In genomic region chr1:135206586-135207339, GRCm38 (mm10) we compare ENCODE assay signal across 36 mouse cellular contexts. TPM values are rescaled to one million over a fixed set of nuclear protein-coding genes. Genes with fewer than 3 reads are reported as not detected.
"Had no signal": no experiment of that assay in that cellular context is flagged by ENCODE, and none has a peak within 500 bp of the region (broad histone marks: within the 10 kb centered on the region; RNA-seq: fewer than 3 reads in every experiment).

No protein-coding gene starts in this region.

- H3K4me2 ChIP-seq: heart, embryonic 12.5 days; hindbrain, embryonic 13.5 days; hindbrain, embryonic 15.5 days; kidney, embryonic 15.5 days; limb, embryonic 12.5 days; liver, embryonic 11.5 days; liver, embryonic 13.5 days; liver, embryonic 15.5 days had no signal

- H3K9ac ChIP-seq: heart, embryonic 12.5 days; hindbrain, embryonic 13.5 days; hindbrain, embryonic 15.5 days; kidney, embryonic 15.5 days; limb, embryonic 12.5 days; liver, embryonic 13.5 days; liver, embryonic 15.5 days; liver, postnatal 0 days had no signal

- H3K36me3 ChIP-seq: heart, embryonic 10.5 days; heart, embryonic 12.5 days; hindbrain, embryonic 10.5 days; hindbrain, embryonic 13.5 days; hindbrain, embryonic 15.5 days; kidney, embryonic 15.5 days; limb, embryonic 10.5 days; limb, embryonic 12.5 days; liver, embryonic 13.5 days; liver, embryonic 15.5 days had no signal

- H3K4me3 ChIP-seq: gastrocnemius, adult 2 months; heart, embryonic 10.5 days; heart, embryonic 12.5 days; hindbrain, embryonic 10.5 days; hindbrain, embryonic 13.5 days; hindbrain, embryonic 15.5 days; kidney, embryonic 15.5 days; left cerebral cortex, adult 2 months; limb, embryonic 10.5 days; limb, embryonic 12.5 days; liver, embryonic 13.5 days; liver, embryonic 15.5 days had no signal

- H3K27me3 ChIP-seq: hindbrain, embryonic 13.5 days; hindbrain, embryonic 15.5 days; kidney, embryonic 15.5 days; limb, embryonic 12.5 days; liver, embryonic 13.5 days; liver, embryonic 15.5 days had no signal

- DNase-seq: gastrocnemius, adult 2 months; gastrocnemius, postnatal 10 days; gastrocnemius, postnatal 25 days; heart, adult 18-20 months; heart, postnatal 10 days; heart, postnatal 4 days; kidney, adult 11 months; kidney, adult 2 months; kidney, adult 9 months; kidney, postnatal 14 days; kidney, postnatal 36 days; liver; liver, embryonic 13.5 days; liver, postnatal 0 days had no signal

- H3K9me3 ChIP-seq: heart, embryonic 10.5 days; heart, embryonic 12.5 days; hindbrain, embryonic 10.5 days; hindbrain, embryonic 13.5 days; hindbrain, embryonic 15.5 days; kidney, embryonic 15.5 days; limb, embryonic 10.5 days; limb, embryonic 12.5 days; liver, embryonic 13.5 days; liver, embryonic 15.5 days had no signal

- ATAC-seq: hindbrain, postnatal 0 days; liver, postnatal 0 days had no signal

- H3K27ac ChIP-seq: gastrocnemius, adult 2 months; heart, embryonic 10.5 days; hindbrain, embryonic 10.5 days; hindbrain, embryonic 13.5 days; hindbrain, embryonic 15.5 days; hindbrain, postnatal 0 days; kidney, embryonic 15.5 days; kidney, postnatal 0 days; left cerebral cortex, adult 2 months; limb, embryonic 10.5 days; liver, embryonic 13.5 days; liver, embryonic 15.5 days had no signal

- H3K4me1 ChIP-seq: hindbrain, embryonic 15.5 days had no signal

RNA-seq across cellular contexts. Expression of gene Gpr37l1, which starts 39.3 kb away (rescaled TPM):
- total RNA-seq: granulocyte monocyte progenitor cell, adult 5-6 weeks had no signal
- polyA plus RNA-seq: heart, embryonic 10.5 days; heart, embryonic 12.5 days; heart, embryonic 14.5 days; heart, embryonic 16.5 days; hindbrain, embryonic 10.5 days; kidney, embryonic 15.5 days; kidney, postnatal 0 days; limb, embryonic 10.5 days; limb, embryonic 12.5 days; liver, embryonic 11.5 days; liver, embryonic 13.5 days; liver, embryonic 15.5 days; liver, postnatal 0 days had no signal

RNA-seq across cellular contexts. Expression of gene Elf3, which starts 51.6 kb away (rescaled TPM):
- total RNA-seq: granulocyte monocyte progenitor cell, adult 5-6 weeks; heart, postnatal 25 days; layer of hippocampus, adult 18-20 months; layer of hippocampus, postnatal 10 days; layer of hippocampus, postnatal 25 days; left cerebral cortex, adult 2 months; left cerebral cortex, postnatal 14 days; left cerebral cortex, postnatal 36 days had no signal
